Mouse (Mus musculus) bone marrow macrophage, adult 2 months (primary cell): ENCODE measurements around the gene Pawr.

ENCODE experiments used
- CTCF ChIP-seq: IDR thresholded peaks from 2 replicates; pipeline ENCODE4 v1.5.1; 2012; ENCODE audit warnings: low read depth, mild to moderate bottlenecking, low read length, moderate library complexity
- POLR2A ChIP-seq: IDR thresholded peaks from 2 replicates; pipeline ENCODE4 v1.6.1; 2012; ENCODE audit warnings: mild to moderate bottlenecking, low read depth, low read length, borderline replicate concordance

- TF ChIP-seq CTCF, result no peak
- no peak for TF ChIP-seq POLR2A
These were observed 957 bp upstream of the Pawr start for GRCm38 (mm10) chr10:108330964-108331363.
